Mouse (Mus musculus) ovary, postnatal 14 days (tissue): ENCODE results near the gene Cntnap5b.
A peak's percentile ranks its signal among the peaks of the same experiment; 100 is the strongest.

ENCODE experiments used
- DNase-seq: peaks from one replicate; pipeline ENCODE4 v3.0.0; 2022; ENCODE audit warnings: low spot score

Gene Cntnap5b

DNA sequence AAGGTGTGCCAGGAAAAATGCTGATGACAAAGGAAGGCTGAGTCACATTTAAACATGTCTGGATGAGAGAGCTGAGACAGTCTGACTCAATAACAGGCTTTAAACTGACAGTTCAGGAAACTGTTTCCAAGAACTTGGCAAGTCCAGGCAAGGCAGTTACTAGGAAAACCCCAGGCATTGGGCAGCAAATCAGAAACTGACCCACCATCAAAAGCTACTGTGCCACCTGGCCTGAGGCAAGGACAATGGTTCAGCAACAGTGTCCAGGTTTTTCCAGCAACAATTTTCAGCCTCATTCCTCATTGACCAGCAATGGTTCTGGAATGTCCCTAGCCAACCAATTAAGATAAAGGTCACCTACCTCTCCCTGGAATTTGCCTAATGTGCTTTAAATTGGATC, 399.0 kb downstream of the Cntnap5b start:
- no peak for DNase-seq

- peak; percentile 3 for DNase-seq
Measured at GRCm38 (mm10) chr1:100180050-100180449, 407.5 kb downstream of the Cntnap5b start.

GRCm38 (mm10) chr1:100231980-100232608, 459.5 kb downstream of the Cntnap5b start:
- DNase-seq: no peak

- DNase-seq: no peak
Measured at GRCm38 (mm10) chr1:100251964-100252363, 479.4 kb downstream of the Cntnap5b start.

- no peak for DNase-seq
Measured at GRCm38 (mm10) chr1:100310687-100311086, 538.1 kb downstream of the Cntnap5b start.

- DNase-seq: no peak
Measured at GRCm38 (mm10) chr1:100331066-100331465, 558.5 kb downstream of the Cntnap5b start.

DNA sequence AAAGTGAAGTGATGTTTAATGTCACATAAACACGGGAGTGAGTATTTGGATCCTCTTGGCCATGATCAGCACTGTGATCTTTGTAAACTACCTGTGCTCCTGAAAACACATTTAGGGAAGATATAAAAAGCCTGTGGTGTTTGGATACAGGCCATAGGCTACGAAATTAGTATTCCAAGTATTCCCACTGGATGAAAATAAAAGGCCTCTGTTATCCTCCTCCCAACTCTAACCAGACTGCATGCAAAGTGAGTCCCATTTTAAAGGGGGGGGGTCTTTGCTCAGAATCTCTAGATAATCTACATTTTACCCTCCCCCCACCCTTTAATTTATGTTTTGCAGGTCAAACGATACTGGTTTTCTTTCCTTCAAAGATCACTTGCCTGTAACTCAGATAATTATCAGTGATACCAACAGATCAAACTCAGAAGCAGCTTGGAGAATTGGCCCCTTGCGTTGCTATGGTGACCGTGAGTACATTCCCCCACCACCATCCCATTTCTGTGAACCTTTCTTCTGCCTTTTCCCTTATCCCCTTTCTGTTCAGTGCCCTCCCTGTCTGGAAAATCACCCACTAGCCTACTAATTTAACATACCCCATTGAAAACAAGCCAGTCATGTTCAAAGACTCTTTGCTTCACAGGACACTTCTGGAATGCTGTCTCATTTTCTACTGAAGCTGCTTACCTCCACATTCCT, 597.0 kb downstream of the Cntnap5b start:
- no peak for DNase-seq

- DNase-seq: no peak
Measured at GRCm38 (mm10) chr1:100386252-100386651, 613.7 kb downstream of the Cntnap5b start.

- no peak for DNase-seq
Measured at GRCm38 (mm10) chr1:100394034-100394433, 621.5 kb downstream of the Cntnap5b start.

GRCm38 (mm10) chr1:100416658-100417224, 644.2 kb downstream of the Cntnap5b start:
- no peak for DNase-seq

GRCm38 (mm10) chr1:100430038-100430774, 657.6 kb downstream of the Cntnap5b start:
- no peak for DNase-seq

DNA sequence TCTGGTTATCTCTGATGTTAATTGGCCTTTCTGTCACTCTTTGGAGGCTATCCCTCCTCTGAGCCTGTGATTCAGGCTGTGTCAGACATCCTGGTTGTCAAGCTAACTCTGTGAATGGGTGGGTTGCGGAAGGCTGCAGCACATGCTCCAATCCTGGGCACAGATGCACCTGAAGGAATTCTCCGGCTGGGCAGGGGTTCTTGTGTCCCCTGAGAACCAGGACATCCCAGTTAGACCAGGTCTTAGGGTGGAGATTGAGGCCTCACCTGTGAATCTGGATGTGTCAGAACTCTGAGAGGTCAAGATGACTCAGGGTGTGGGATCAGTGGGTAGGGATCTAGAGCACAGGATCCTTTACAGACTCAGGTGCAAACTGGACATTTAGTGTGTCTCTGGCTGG, 691.3 kb downstream of the Cntnap5b start:
- DNase-seq: no peak

DNA sequence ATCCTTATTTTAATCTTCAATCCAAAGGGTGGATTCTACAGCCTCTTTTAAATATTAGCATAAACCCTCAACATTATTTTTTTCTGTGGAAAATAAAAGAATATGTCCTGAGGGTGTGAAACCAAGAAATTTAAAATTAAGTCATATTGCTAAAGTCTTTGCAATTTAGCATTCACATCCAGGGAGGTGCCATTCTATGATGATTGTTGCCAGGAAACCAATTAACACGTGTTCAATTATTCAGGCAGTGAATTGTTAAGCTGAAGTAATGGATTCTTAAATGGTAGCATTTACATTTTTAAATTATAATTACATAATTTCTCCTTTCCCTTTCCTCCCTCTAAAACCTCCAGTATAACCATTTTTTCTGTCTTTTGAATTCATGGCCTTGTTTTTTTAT, 692.7 kb downstream of the Cntnap5b start:
- no peak for DNase-seq

DNA sequence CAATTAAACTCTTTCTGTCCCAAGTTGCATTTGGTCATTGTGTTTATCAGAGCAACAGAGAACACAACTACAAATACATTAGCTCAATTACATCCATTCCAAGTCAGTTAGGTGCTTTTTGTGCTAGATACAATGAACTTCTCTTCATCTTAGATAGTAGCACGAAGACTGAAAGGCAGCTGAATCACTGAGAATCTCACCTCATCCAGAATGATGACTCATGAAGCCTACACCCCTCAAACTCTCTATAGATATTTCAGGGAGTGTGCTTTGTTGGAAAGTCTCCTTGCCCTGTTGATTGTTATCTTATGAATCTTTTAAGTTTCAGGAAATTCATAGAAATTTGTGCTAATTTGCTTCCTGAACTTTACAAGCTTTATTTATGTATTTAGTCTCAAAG, 695.0 kb downstream of the Cntnap5b start:
- no peak for DNase-seq

DNA sequence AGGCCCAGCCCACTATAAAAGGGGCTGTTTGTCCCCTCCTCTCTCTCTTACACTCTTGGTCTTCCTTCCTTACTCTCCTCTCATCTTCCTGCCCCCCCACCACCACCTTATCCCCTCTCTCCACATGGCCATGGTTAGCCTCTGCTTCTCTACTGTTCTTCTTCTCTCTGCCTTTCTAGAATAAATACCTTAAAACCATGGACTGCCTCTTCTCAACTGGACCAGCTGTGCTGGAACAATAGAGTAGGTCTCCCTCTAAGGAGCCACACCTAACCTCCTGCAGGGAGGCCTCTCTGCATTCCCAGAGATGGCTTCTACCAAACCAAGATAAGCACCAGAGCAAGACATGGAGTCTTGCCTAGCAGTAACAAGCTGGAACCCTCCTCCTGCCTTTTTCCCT, 737.3 kb downstream of the Cntnap5b start:
- no peak for DNase-seq
